Mouse (Mus musculus) cerebellum, postnatal 36 days (tissue): ENCODE results near the gene Tmem108.

Experiments
- DNase-seq, 2 experiments: peaks; one replicate each; pipeline ENCODE4 v3.0.0; 2021 to 2022; ENCODE audit warnings: mixed read lengths in 2 of 2

The Tmem108 gene

DNA sequence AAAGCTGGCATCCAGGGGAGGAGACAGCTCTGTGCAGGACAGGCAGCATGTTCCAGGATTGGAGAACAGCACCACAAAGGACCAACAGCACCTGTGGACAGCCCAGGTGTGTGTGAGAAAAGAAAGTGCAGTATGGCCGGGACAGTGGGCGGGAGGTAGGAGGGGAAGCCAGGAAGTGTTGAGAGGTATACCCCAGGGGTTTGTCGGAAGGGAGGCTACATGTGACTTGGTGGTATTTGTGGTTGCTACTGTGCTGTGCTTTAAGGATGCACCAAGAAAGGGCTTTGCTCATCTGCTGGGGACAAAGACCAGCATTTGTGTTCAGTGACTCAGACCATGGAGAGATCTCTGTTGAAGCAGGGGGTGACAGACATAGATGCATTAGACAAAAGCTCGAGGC, 271.8 kb downstream of the Tmem108 start:
- no peak for DNase-seq

GRCm38 (mm10) chr9:103489096-103489495, 272.5 kb downstream of the Tmem108 start:
- no peak for DNase-seq

- no peak for DNase-seq
Observed at GRCm38 (mm10) chr9:103486262-103486661, 275.4 kb downstream of the Tmem108 start.

GRCm38 (mm10) chr9:103485606-103486005, 276.0 kb downstream of the Tmem108 start:
- DNase-seq: no peak

DNA sequence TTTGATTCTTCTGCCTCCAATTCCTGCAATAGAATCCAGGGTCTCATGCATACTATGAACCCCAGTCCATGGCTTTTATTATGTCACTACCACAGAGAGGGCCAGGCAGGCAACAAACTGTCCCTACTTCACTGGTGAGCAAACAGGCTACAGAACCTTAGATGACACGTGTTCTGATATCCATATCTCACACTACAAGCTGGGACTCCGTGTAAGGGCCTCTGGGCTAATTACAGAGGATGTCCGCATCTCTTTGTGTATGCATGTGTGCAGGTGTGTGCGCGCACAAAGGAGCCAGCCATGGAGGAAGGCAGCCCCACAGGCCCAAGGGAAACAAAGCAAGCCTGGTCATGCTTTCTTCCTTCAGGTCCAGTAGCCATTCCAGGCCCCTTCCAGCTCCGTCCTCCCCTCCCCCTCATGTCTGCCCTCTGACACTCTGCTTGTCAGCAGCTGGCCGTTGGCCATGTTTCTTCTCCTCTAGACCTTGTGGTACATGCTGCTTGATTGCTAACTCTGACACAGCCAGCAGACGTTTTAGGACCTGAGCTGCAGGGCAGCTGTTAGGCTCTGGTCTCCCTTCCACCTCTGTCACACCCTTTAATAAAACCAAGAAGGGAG, 280.9 kb downstream of the Tmem108 start:
- no peak for DNase-seq

GRCm38 (mm10) chr9:103480044-103480576, 281.5 kb downstream of the Tmem108 start, which contains the start of gene Bfsp2:
Gene Bfsp2, minus strand, starts transcription at chr9:103480420.
- DNase-seq: no peak

DNA sequence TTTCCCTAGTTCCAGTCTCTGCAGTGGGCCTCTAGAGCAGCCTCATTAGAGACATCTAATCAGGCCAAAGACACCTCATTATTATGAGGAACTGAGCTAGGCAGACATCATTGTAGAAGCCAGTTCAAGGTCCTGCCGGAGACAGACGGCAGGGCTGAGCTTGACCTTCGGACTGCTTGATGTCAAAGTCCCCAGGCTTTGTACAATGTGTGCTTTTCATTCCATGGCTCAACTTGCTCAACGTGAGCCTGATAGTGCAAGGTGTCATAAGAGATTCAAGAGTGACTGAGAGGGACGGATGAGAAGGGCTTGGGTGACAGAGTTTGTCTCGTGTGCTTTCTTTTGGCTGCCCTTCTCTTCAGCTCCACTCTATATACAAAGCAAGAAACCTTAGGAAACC, 286.2 kb downstream of the Tmem108 start:
- no peak for DNase-seq

GRCm38 (mm10) chr9:103473915-103474688, 287.5 kb downstream of the Tmem108 start:
- no peak for DNase-seq

DNA sequence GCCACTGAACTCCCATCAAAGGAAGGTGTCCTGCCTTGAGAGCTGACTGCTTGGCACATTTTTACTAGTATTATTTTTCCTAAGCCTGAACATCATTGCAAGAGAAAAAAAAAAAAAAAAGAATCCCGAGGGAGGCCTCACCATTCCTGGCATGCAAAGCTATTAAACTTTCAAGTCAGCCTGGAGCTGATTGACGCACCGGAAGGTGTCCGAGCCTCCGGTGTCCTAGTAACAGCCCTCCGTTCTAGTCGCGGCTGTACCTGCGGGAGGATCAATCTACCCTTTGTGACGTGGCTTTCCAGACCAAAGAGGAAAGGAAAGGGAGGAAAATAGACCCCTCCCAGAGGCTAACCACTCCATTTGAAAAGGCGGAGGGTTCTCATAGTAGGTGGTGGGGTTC, 289.9 kb downstream of the Tmem108 start:
- no peak for DNase-seq

DNA sequence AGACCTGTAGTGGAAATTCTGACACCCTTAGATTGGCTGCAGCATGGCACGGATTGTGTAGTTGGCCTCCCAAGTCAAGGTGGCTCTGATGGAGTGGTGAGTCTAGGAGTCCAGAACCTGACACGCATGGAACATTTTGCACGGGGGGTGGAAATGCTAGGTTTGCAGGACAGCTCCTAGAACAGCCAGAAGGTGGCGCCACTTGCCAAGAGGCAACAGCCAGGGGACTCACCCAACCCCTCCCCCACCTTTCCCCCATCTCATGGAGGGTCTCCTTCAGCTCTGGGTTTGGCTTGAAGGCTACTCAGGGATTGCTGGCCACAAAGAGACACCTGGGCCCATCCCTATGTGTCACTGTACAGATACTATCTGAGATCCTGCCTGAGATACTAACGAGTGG, 292.1 kb downstream of the Tmem108 start:
- no peak for DNase-seq

- DNase-seq: no peak
Observed at GRCm38 (mm10) chr9:103468911-103469310, 292.7 kb downstream of the Tmem108 start.

- peak; percentile 30 to 31 for DNase-seq
Observed at GRCm38 (mm10) chr9:103465711-103466220, 295.9 kb downstream of the Tmem108 start.

GRCm38 (mm10) chr9:103465293-103465692, 296.3 kb downstream of the Tmem108 start:
- DNase-seq: no peak

DNA sequence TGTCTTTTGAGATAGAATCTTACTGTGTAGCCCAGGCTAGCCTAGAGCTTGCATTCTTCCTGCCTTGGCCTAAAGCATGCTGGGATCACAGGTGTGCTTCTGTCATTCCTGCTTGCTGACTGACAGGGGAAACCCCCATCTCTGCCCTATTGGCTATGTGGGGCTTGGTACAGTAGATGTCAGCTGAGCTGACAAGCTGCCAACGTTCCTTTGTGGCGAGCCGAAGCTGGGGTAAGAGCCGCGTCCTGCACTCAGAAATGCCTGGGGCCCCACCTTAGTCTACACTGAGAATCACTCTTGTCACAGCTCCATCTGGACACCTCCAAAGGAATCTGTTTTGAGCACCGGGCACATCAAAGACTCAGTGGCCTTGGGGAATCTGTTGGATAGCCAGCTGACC, 297.8 kb downstream of the Tmem108 start:
- no peak for DNase-seq

- no peak for DNase-seq
Observed at GRCm38 (mm10) chr9:103459839-103460238, 301.8 kb downstream of the Tmem108 start.

DNA sequence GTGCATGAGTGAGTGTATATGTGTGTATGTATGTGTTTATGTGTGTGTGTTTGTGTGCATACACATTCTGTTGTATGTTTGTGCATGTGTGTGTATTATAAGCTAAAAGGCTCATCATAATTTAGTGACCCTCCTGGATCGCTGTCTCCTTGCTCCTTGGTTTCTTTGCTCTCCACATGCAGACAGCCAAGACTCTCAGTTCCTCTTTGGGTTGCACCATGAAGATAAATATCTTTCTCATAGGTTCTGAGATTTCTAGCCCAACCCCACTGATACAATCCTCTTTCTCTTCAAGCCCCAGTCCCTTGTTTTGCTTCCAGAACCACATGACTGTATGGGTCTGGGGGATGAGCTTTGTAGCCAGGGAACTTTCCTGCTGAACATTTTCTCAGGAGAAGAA, 302.3 kb downstream of the Tmem108 start:
- DNase-seq: no peak

- DNase-seq: no peak
Observed at GRCm38 (mm10) chr9:103449651-103450050, 312.0 kb downstream of the Tmem108 start.

GRCm38 (mm10) chr9:103449092-103449491, 312.5 kb downstream of the Tmem108 start:
- no peak for DNase-seq

DNA sequence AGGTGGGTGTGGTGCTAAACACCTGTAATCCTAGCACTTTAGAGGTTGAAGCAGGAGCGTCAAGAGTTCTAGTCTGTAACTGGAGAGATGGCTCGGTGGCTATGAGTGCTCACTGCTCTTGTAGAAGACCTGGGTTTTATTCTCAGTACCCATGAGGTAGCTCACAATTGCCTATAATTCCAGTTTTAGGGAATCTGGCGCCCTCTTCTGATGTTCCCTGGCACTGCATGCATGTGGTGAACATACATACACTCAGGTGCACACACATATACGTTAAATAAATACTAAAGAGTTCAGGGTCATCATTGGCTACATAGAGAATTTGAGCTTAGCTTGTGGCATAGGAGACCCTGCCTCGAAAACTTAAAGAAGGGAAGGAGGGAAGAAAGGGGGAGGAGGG, 317.0 kb downstream of the Tmem108 start:
- DNase-seq: no peak

GRCm38 (mm10) chr9:103443824-103444185, 317.8 kb downstream of the Tmem108 start:
- no peak for DNase-seq

- DNase-seq: no peak
Observed at GRCm38 (mm10) chr9:103443121-103443823, 318.4 kb downstream of the Tmem108 start.

- DNase-seq: no peak
Observed at GRCm38 (mm10) chr9:103440597-103440996, 321.0 kb downstream of the Tmem108 start.

DNA sequence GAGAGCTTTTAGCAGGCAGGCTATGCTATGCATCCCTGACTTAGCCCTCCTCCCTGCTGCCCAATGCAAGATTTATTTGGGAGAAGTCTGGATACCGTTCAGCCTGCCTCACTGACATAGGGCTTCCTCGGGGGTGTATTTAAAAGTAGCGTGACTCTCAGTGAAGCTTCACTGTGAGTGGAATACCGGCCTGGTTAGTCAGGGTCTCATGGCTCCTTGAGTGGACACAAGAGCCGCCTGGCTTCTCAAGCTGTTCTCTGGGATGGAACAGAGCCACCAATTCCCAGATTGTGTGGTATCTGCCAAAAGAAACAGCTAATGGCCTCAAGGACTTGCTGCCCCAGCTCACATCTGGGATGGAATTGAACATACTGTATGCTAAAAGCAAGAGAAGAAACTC, 324.5 kb downstream of the Tmem108 start:
- DNase-seq: no peak
